Mouse (Mus musculus): ENCODE data around the gene Kcnab1. TPM values are rescaled to one million over a fixed set of nuclear protein-coding genes. Genes with fewer than 3 reads are reported as not detected.
A peak's percentile ranks its signal among the peaks of the same experiment; 100 is the strongest.

Kcnab1 gene
- polyA plus RNA-seq, 1 experiment from 2014 or later, result 0.18 TPM

DNA sequence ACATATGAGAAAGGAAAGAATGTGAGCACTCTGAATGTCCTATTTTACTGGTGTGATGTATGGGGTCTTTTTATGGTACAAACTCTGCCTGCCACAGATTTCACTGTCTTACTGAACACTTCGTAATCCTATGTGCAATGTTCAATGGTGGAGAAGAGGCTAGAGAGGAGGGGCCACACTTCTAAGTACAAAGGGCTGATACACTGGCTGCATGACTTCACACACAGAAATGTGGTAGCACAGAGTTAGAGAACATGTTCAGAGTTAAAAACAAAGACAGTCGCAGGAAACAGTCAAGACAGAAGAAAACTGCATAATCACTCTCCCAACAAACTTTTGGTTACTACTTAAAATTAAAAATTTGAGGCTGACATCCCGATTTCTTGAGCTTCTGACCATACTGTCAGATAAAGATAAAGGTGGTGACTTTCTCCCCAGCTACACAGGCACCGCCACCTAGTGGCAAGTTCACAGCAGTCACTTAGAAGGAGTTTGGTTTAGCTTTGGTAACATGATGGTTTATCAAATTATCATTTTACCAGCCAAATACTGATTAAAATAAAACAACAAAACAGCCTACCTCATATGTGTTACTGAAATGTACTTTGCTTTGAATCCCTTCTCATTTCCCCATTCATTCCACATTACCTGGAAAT lies 270.8 kb downstream of the Kcnab1 start:
- no peak overlapping the region for H3K4me3 ChIP-seq (ENCODE audit: low read depth, low read length)
- H3K9ac ChIP-seq (replicated peaks), result no peak overlapping the region
- DNase-seq, result peak; percentile 55
- no peak overlapping the region for H3K27ac ChIP-seq (ENCODE audit: low read depth)
- no peaks in the 10 kb centered on the region for H3K9me3 ChIP-seq (ENCODE audit: low read length)
- no peaks in the 10 kb centered on the region for H3K4me1 ChIP-seq (ENCODE audit: insufficient read depth)
- peaks cover 44% of the 10 kb centered on the region for H3K36me3 ChIP-seq (replicated peaks; ENCODE audit: insufficient read depth, low read length)
- H3K27me3 ChIP-seq (ENCODE audit: insufficient read depth, low read length), result no peaks in the 10 kb centered on the region
- TF ChIP-seq EP300 (IDR thresholded peaks at IDR 0.05; ENCODE audit: low read depth), result no peak
- peak; percentile 77 for TF ChIP-seq CTCF (IDR thresholded peaks at IDR 0.05; ENCODE audit: low read depth)
- H3K4me2 ChIP-seq (ENCODE audit: low read depth, low read length), result no peak overlapping the region
- WGBS (ENCODE audit: insufficient replicate concordance), result 66% methylated on average over 4 of the region's 4 CpGs
- no peak for ATAC-seq

- Histone ChIP-seq H3K9me3 (ENCODE audit: low read length) (no peaks in the 10 kb centered on the region), H3K4me2 (ENCODE audit: low read depth, low read length) (no peak overlapping the region), H3K4me1 (ENCODE audit: insufficient read depth) (no peaks in the 10 kb centered on the region), H3K27me3 (ENCODE audit: insufficient read depth, low read length) (no peaks in the 10 kb centered on the region), H3K36me3 (replicated peaks; ENCODE audit: insufficient read depth, low read length) (peaks cover 51% of the 10 kb centered on the region), H3K27ac (ENCODE audit: low read depth) (no peak overlapping the region), H3K4me3 (ENCODE audit: low read depth, low read length) (no peak overlapping the region), H3K9ac (replicated peaks) (no peak overlapping the region)
- TF ChIP-seq CTCF (IDR thresholded peaks at IDR 0.05; ENCODE audit: low read depth), result no peak
- ATAC-seq, result no peak
- 81% methylated on average over 4 of the region's 4 CpGs for WGBS (ENCODE audit: insufficient replicate concordance)
- DNase-seq, result no peak
Observed at GRCm38 (mm10) chr3:65381094-65381493, 271.9 kb downstream of the Kcnab1 start.

DNA sequence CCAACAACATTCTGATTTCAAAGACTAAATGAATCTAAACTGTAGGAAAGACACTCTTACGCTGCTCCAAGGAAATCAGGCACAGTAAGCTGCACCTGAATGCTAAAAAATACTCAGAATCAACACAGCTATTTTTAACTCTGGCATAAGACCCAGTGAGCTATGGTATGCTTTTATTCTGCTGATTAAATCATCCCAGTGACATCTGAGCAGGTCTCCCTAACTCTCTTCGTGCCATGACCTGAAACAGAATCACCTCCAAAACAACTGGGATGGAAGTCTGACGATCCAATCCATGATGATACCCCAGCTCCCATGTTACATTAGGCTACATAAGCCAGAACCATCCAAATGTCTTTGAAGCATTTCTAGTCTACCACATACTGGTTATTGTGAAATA lies 275.2 kb downstream of the Kcnab1 start:
- no peak overlapping the region for H3K9ac ChIP-seq (replicated peaks)
- TF ChIP-seq EP300 (IDR thresholded peaks at IDR 0.05; ENCODE audit: low read depth) (no peak), CTCF (IDR thresholded peaks at IDR 0.05; ENCODE audit: low read depth) (no peak)
- DNase-seq, result no peak
- H3K4me3 ChIP-seq (ENCODE audit: low read depth, low read length), result no peak overlapping the region
- H3K4me1 ChIP-seq (ENCODE audit: insufficient read depth), result no peaks in the 10 kb centered on the region; the same call in 1 of the 2 replicates
- H3K27me3 ChIP-seq (ENCODE audit: insufficient read depth, low read length), result no peaks in the 10 kb centered on the region
- no peaks in the 10 kb centered on the region for H3K9me3 ChIP-seq (ENCODE audit: low read length)
- H3K4me2 ChIP-seq (ENCODE audit: low read depth, low read length), result no peak overlapping the region
- WGBS (ENCODE audit: insufficient replicate concordance), result 90% methylated on average over 3 of the region's 3 CpGs
- no peak for ATAC-seq
- H3K27ac ChIP-seq (ENCODE audit: low read depth), result no peak overlapping the region
- H3K36me3 ChIP-seq (replicated peaks; ENCODE audit: insufficient read depth, low read length), result peaks cover 63% of the 10 kb centered on the region

GRCm38 (mm10) chr3:65385771-65386170 lies 276.6 kb downstream of the Kcnab1 start:
- Histone ChIP-seq H3K4me3 (ENCODE audit: low read depth, low read length) (no peak overlapping the region), H3K4me1 (ENCODE audit: insufficient read depth) (no peaks in the 10 kb centered on the region; the same call in 1 of the 2 replicates), H3K36me3 (replicated peaks; ENCODE audit: insufficient read depth, low read length) (peaks cover 62% of the 10 kb centered on the region), H3K9ac (replicated peaks) (no peak overlapping the region), H3K27ac (ENCODE audit: low read depth) (no peak overlapping the region), H3K4me2 (ENCODE audit: low read depth, low read length) (no peak overlapping the region), H3K9me3 (ENCODE audit: low read length) (no peaks in the 10 kb centered on the region), H3K27me3 (ENCODE audit: insufficient read depth, low read length) (no peaks in the 10 kb centered on the region)
- TF ChIP-seq EP300 (IDR thresholded peaks at IDR 0.05; ENCODE audit: low read depth) (no peak), CTCF (IDR thresholded peaks at IDR 0.05; ENCODE audit: low read depth) (no peak)
- ATAC-seq (no peak), DNase-seq (no peak)

DNA sequence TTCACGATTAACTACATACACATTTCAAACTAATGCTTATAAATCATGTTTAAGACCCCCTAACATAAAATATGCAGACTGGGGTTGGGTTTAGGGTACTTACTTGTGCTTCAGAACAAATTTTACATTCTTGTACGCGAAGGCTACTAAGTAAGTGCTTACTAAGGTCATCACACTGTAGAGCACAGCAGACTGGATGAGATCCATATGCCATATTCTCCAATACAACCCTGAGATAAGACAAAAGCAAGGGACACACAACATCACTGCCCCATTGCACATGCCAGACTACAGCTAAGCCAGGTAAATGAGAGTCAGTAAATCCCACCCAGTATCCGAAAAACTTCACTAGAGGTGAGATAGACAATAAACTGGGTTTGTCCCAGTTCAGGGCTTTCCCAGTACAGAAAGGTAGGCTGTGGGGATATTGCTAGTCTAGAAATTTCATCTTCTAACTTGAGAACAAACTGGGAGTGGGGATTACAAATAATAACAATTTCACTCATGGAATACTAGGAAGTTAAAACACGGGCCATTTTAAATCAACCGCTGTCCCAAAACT lies 282.1 kb downstream of the Kcnab1 start:
- 34% methylated on average over 6 of the region's 6 CpGs for WGBS (ENCODE audit: insufficient replicate concordance)
- H3K36me3 ChIP-seq (replicated peaks; ENCODE audit: insufficient read depth, low read length), result peaks cover 27% of the 10 kb centered on the region
- H3K4me2 ChIP-seq (ENCODE audit: low read depth, low read length), result peak overlapping the region; percentile 79
- no peak for TF ChIP-seq EP300 (IDR thresholded peaks at IDR 0.05; ENCODE audit: low read depth)
- no peak for TF ChIP-seq CTCF (IDR thresholded peaks at IDR 0.05; ENCODE audit: low read depth)
- H3K9me3 ChIP-seq (ENCODE audit: low read length), result no peaks in the 10 kb centered on the region
- peak overlapping the region; percentile 79 for H3K27ac ChIP-seq (ENCODE audit: low read depth)
- DNase-seq, result no peak
- ATAC-seq, result no peak
- peak overlapping the region; percentile 81 for H3K4me3 ChIP-seq (ENCODE audit: low read depth, low read length)
- no peaks in the 10 kb centered on the region for H3K27me3 ChIP-seq (ENCODE audit: insufficient read depth, low read length)
- peak overlapping the region; percentile 87 for H3K9ac ChIP-seq (replicated peaks)
- H3K4me1 ChIP-seq (ENCODE audit: insufficient read depth), result peaks cover 2% of the 10 kb centered on the region

DNA sequence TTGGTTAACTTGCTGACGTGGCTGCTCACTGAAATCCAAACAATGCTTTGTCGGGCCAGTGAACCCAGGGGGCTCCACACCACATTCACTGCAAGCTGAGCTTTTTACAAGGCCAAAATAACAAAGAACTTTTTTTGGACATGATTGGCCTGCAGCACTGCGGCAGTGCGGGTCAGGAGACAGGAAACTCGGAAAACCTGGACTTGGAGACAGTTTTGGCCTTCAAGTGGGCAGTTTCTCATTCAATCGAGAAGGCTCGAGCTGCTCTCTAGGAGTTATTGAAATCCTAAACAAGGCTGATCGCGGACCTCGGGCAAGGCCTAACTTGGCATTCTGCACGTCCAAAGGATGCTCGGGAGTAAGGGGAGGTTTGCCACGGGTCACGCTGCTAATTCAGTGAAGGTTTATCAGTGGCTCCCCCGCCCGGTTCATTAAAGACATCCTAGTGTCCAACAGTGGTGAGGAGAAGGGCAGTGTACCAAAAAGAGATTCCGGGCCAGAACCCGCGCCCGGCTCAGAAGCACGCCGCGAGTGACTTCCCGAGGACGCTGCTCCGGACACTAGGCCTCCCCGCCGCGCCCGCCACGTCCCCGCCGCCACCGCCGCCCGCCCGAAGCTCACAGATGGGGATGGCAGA lies 282.7 kb downstream of the Kcnab1 start:
- WGBS (ENCODE audit: insufficient replicate concordance), result under 1% methylated on average over 36 of the region's 37 CpGs
- Histone ChIP-seq H3K36me3 (replicated peaks; ENCODE audit: insufficient read depth, low read length) (peaks cover 21% of the 10 kb centered on the region), H3K4me1 (ENCODE audit: insufficient read depth) (peaks cover 2% of the 10 kb centered on the region), H3K9ac (replicated peaks) (peak overlapping the region; percentile 87), H3K4me2 (ENCODE audit: low read depth, low read length) (peak overlapping the region; percentile 79), H3K27me3 (ENCODE audit: insufficient read depth, low read length) (no peaks in the 10 kb centered on the region), H3K27ac (ENCODE audit: low read depth) (peak overlapping the region; percentile 79), H3K9me3 (ENCODE audit: low read length) (no peaks in the 10 kb centered on the region), H3K4me3 (ENCODE audit: low read depth, low read length) (peak overlapping the region; percentile 81)
- DNase-seq (no peak), ATAC-seq (peak; percentile 73)
- TF ChIP-seq CTCF (IDR thresholded peaks at IDR 0.05; ENCODE audit: low read depth), result no peak
- TF ChIP-seq EP300 (IDR thresholded peaks at IDR 0.05; ENCODE audit: low read depth), result no peak

Measured in liver, postnatal 0 days (tissue).